Mouse (Mus musculus) R1 (cell line): ENCODE data around the gene Kif3a.

Source experiments
- DNase-seq: peaks from one replicate; pipeline ENCODE4 v3.0.0-alpha.2; 2018; ENCODE audit warnings: low read depth, low spot score

Kif3a gene

DNA sequence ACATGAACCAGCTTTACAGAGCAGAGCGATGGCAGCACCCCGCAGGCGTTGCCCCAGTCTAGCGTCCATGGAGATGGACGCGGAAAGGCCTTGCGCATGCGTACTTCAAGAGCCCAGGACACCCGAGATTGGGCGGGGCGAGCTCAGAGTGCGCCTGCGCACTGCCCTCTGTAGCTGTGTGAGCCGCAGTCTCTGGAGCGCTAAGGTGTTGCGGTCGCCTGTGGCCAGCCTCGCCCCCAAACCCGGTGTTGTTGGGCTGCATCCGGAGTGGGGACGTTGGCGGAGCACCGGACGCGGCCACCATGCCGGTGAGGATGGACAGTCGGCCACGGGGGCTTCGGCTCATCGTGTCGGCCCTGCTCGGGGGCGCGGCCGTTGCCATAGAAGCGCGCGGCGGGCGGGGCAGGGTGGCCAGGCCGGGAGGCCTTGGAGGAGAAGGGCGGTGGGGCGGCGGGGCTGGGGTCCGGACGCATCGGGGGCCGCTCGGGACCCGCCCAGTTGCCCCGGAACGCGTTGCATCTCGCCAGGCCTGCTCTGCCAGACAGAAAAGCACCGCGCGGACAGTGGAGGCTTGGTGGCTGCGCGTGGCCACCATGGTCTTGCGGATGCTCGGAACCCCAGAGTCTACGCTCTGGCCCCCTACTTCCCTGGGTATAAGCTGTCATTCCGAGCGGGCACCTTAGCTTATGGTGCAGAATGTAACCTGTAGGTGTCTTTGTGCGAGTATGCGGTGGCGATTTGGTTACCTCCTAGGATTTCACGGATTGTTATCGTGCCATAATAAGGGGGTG lies at the start of gene Kif3a:
TSS of gene Kif3a (plus strand) at position 156 of the 791 bp plus-strand sequence.
- DNase-seq, result peak; percentile 95

- no peak for DNase-seq
Measured at GRCm38 (mm10) chr11:53518759-53519158, 48.4 kb upstream of the Kif3a start.

DNA sequence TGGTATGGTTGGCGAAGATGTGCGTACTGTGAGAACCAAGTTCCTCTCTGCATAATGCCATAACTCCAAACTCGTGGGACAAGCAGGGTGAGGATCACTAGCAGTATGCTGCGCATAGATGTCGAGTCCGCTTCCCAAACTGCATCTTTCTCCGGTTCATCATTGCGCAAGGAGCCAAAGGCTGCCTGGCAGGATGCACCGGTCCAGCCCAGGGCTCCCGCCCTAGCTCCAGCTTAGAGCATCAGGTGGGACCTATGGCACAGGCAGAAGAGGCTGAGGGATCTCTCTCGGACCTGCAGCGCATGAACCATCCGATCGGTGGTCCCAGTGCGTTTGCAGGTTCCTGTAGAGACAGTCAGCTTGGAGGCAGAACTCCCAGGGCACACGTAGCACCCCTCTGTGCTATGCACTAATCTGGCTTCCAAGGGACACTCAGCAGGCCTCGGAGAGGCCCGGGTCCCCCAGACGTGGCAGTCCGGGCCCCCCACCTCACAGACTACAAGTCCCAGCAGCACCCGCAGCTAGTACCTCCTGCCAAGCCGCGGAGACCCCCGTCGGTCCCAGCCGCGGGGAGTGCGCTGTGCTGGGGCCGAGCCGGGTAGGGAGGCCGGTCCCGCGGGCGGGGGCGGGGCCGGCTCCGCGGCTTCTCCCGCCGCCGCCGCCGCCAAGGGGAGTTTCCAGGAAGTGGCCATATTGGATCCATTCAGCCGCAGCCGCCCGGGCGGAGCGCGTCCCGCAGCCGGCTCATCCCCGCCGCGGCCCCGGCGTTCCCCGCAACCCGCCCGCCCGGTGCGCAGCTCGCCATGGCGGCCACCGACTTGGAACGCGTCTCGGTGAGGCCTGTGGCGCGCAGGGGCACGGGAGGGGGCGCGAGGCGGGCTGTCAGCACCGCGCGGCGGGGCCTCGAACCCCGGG lies 47.7 kb upstream of the Kif3a start, which contains the start of gene Sept8:
TSS of gene Sept8 (plus strand) at position 51 of the 915 bp plus-strand sequence.
- DNase-seq, result peak; percentile 64

GRCm38 (mm10) chr11:53520122-53520978 lies 46.8 kb upstream of the Kif3a start:
- DNase-seq, result peak; percentile 69

- DNase-seq, result no peak
Measured at GRCm38 (mm10) chr11:53521120-53521820, 45.9 kb upstream of the Kif3a start.

DNA sequence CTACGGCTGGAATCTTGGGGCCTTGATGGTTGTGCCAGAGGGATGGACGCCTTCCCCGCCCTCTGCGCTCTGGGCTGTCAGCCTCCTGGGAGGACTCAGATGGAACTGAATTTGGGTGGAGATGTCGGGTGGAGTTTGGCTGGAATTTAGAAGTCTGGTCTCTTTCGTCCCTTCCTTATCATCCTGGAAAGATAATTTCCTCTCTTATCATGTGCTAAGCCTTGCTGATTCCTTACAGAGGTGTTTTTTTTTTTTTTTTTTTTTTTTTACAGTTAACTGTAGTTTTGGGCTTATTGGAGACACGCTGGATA lies 45.4 kb upstream of the Kif3a start:
- no peak for DNase-seq

GRCm38 (mm10) chr11:53522362-53522761 lies 44.8 kb upstream of the Kif3a start:
- DNase-seq, result no peak

- DNase-seq, result no peak
Measured at GRCm38 (mm10) chr11:53522930-53523329, 44.2 kb upstream of the Kif3a start.

DNA sequence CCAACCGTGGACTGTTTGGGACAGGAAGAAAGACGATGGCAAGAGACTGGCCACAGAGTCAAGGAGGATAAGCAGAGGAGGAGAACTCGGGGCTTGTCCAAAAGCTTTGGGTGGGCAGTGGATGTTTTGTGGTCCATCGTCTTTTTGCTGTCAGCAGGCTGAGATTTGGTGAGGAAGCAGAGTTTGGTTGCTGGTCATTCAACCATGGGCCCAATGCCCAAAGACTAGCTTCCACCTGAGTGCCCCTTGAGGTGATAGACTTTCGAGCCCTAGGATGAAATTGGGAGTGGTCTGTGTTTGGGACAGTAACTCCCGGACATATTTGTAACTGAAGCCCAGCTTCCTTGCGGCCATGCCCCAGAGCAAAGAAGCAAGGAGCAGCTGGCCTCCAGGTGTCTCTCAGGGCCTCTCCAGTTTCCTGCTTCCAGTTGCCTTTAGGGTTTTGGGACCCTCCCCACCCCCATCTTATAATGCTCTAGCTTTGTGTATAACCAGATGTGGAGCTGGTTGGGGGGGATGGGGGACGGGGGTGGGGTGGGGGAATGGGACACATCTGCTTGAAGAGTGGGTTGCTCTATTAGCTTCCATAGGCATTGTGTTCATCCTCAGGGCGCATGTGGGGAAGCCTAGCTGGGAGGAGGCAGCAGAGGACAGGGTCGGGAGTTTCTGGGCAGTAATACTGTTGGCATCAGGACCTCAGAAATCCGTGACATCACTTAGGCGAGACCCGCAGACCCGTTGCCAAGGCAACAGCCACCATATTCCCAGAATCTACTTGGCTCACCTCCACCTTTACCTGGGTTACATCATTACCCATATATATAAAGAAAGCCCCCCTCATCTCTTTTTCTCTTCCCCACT lies 43.4 kb upstream of the Kif3a start:
- DNase-seq, result no peak

- DNase-seq, result peak; percentile 73
Measured at GRCm38 (mm10) chr11:53524905-53525304, 42.3 kb upstream of the Kif3a start.

GRCm38 (mm10) chr11:53525461-53525860 lies 41.7 kb upstream of the Kif3a start:
- peak; percentile 97 for DNase-seq

DNA sequence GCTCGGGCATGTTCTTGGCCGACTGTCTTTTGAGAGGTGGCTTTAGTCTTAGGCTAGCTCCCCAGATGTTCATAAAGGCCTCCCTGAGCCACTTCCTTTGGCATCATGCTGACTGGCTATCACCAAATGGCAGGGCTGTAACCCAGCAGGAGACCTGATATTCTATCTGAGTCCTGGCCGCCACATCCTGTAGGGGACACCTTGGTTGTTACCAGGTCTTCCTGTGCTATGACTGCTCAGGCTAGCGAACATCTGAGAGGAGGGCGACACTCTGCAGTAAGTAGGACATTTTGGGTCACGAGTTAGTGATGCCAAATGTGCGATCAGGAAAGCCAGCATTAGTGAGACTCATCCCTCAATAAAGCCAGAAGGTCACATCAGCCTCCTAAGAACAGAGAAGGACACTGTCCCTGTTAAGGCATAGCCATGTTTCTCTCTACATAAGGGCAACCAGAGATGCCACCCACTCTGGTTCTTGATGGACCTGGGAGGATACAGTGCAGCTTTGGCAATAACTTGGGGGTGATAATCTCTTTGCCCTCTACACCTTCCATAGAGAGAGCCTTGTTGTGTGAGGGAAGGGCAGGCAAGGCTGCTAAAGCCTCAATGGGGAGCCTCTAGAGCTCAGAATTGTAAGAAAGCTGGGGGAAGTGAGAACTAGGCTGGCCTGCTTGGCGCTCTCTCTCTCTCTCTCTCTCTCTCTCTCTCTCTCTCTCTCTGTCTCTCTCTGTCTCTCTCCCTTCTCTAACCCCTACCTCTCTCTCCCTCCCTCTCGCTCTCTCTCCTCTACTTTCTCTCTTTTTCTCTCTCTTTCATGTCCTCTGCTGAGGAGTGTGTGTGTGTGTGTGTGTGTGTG lies 38.6 kb upstream of the Kif3a start:
- no peak for DNase-seq

- DNase-seq, result no peak
Measured at GRCm38 (mm10) chr11:53529253-53529557, 38.0 kb upstream of the Kif3a start.

- no peak for DNase-seq
Measured at GRCm38 (mm10) chr11:53530001-53530400, 37.2 kb upstream of the Kif3a start.

GRCm38 (mm10) chr11:53531578-53532230 lies 35.5 kb upstream of the Kif3a start:
- no peak for DNase-seq

DNA sequence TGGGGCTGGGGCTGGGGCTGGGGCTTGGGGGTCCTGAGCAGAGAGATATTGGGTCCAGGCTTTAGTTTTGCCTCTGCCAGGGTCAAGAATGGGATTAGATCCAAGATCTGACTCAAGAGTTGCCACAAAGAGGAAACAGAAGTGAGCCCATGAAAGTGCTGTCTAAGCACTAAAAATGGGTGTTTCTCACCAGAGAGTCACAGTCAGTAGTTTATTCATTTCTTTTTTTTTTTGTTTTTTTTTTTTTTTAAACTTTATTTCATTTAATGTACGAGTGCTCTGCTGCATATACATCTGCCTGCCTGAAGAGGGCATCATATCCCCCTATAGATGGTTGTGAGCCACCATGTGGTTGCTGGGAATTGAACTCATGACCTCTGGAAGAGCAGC lies 35.0 kb upstream of the Kif3a start:
- DNase-seq, result no peak

DNA sequence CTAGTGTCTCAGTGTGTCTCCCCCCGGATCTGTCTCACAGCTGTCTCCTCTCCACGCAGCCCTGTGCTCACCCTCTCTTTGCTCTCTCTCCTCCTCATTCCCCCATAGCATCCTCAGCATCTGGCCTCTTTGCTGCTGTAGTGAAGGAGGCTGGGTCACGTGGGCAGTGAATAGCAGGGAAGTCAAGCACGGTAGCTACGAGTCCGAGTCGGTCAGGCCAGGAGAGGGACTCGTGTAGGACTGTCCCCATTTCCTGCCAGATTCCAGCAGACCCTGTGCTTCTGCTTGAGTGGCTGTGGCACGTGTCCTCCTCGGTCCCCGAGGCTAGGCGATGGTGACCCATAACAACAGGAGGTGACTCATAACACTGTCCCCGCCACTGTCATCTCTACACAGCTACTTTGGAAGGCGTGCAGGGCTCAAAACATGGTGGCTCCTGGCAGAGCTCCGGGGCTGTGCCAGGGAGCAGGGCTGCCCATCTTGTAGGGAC lies 28.1 kb upstream of the Kif3a start:
- no peak for DNase-seq

GRCm38 (mm10) chr11:53540394-53540793 lies 26.8 kb upstream of the Kif3a start:
- DNase-seq, result no peak

GRCm38 (mm10) chr11:53541222-53541621 lies 26.0 kb upstream of the Kif3a start:
- no peak for DNase-seq
